Mouse (Mus musculus) cerebellum, adult 2 months (tissue): ENCODE measurements around the gene Pkn1.

Experiments used
- CTCF ChIP-seq: fragments of 200-500 bp; IDR thresholded peaks from 2 replicates; pipeline ENCODE4 v1.5.1; 2011; ENCODE audit warnings: low read depth, mild to moderate bottlenecking, control low read depth, low read length, moderate library complexity, borderline replicate concordance; ENCODE audit not compliant: insufficient read depth
- POLR2A ChIP-seq: fragments of 200-500 bp; IDR thresholded peaks from 2 replicates; pipeline ENCODE4 v1.6.1; 2011; ENCODE audit warnings: low read length, control low read depth, borderline replicate concordance; ENCODE audit not compliant: insufficient read depth

- TF ChIP-seq CTCF (no peak), POLR2A (no peak)
Observed at GRCm38 (mm10) chr8:83716563-83716962, 17.6 kb upstream of the Pkn1 start.
